Mouse (Mus musculus) CD8-positive naive resting alpha-beta T cell, adult 2 months (primary cell): Measurements from ENCODE around the gene Ssna1.
"Not testable (repeated sequence)": the region's sequence is repeated elsewhere in the genome, so short reads cannot be mapped to it uniquely, and the experiment has no call there.

Source experiments
- DNase-seq, 2 experiments: peaks; one replicate each; pipeline ENCODE4 v3.0.0; 2022; ENCODE audit warnings: low read depth in 2 of 2, low spot score in 2 of 2

The Ssna1 gene

DNA sequence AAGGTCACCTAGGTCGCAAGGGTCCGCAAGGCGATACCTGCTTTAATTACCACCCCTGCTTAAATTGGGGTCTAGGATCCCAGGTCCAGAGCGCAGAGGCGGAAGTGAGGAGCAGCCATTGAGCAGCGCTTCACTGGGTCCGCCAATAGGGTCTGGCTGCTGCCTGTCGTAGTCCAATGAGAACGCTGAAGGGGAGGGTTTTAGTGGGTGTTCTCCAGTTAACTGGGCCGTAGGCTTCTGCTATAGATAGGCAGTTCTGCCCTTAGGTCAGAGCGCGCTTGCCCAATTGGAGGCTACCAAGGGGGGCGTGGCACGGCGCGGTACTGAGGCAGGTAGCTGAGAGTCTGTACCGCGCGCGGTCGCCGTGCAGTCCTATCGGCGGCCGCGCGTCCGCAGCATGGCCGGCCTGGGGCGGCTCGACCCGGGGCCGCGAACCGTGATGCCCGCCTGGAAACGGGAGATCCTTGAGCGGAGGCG lies 9.9 kb downstream of the Ssna1 start, which contains the start of gene Tprn:
TSS of gene Tprn (plus strand) at position 328 of the 477 bp plus-strand sequence.
- peak; percentile 88 to 89 for DNase-seq

DNA sequence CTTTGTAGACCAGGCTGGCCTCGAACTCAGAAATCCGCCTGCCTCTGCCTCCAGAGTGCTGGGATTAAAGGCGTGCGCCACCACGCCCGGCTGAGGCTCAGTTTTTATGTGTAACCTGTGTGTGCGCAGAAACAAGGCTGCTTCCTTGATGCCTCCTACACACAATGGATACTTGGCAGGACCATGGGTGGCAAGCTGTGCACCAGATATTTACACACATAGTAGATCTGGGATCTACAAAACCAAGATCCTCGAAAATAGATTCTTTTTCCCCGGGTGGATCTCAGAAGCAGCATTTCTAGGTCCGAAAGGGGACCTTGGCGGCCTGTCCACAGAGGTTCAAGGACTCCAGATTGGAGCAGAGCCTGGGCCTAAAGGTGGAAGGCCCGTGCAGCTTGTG lies 10.4 kb downstream of the Ssna1 start:
- DNase-seq: no peak

DNA sequence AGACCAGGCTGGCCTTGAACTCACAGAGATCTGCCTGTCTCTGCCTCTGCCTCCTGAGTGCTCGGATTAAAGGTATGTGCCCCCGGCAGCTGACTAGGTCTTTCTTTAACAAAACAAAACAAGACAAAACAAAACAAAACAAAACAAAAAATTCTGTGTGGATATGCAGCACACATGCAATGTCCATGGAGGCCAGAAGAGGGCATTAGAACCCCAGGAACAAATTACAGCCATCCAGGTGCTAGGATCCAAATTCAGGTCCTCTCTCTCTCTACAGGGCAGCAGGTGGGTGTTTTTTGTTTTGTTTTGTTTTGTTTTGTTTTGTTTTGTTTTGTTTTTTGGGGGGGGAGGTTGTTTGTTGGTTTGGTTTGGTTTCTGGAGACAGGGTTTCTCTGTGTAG lies 13.4 kb downstream of the Ssna1 start:
- peak in 1 of 2 experiments; percentile 31 for DNase-seq

GRCm38 (mm10) chr2:25257250-25257649 lies 15.0 kb downstream of the Ssna1 start:
- not testable (repeated sequence) for DNase-seq

GRCm38 (mm10) chr2:25256443-25257109 lies 15.7 kb downstream of the Ssna1 start:
- DNase-seq: peak; percentile 60 to 76

DNA sequence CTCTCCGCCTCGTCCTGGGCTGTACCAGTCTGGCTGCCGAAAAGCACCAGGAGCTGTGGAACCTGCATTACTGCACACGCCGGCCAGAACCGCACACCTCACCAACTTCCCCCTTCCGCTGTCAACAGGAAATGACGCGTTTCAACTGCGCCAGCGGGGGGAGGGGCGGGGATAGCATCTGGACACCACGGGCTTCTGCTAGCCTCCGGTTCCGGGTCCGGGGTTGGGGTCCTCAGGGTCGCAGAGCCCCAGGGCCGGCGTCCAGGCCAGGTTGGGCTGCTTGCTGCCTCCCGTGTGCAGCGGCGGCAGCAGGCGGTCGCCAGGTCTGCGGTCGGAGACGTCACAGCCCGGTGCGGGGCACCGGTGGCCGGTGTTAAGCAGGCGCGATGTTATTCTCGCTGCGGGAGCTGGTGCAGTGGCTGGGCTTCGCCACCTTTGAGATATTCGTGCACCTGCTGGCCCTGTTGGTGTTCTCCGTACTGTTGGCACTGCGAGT lies 16.9 kb downstream of the Ssna1 start, which contains the start of gene Tmem203:
TSS of gene Tmem203 (plus strand) at position 156 of the 496 bp plus-strand sequence.
- peak; percentile 80 to 90 for DNase-seq

- no peak for DNase-seq
Observed at GRCm38 (mm10) chr2:25252331-25252730, 19.9 kb downstream of the Ssna1 start.

- DNase-seq: no peak
Observed at GRCm38 (mm10) chr2:25246183-25247072, 25.8 kb downstream of the Ssna1 start, which contains the start of gene AL732309.1. AL732309.1 (minus strand) TSS chr2:25246863.

GRCm38 (mm10) chr2:25244144-25244543 lies 28.1 kb downstream of the Ssna1 start:
- no peak for DNase-seq

DNA sequence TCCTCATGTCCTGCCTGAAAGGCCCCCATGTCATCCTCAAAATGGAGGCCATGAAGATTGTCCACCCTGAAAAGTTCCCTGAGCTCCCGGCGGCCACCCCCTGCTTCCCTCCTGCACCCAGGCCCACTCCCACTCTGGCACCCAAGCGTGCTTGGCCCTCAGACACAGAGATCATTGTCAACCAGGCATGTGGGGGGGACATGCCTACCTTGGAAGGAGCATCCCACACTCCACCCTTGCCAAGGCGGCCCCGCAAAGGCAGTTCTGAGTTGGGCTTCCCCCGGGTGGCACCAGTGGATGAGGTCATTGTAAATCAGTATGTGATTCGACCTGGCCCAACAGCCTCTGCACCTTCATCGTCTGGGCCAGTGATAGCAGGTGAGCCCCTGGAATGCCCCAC lies 28.9 kb downstream of the Ssna1 start:
- no peak for DNase-seq

- no peak for DNase-seq
Observed at GRCm38 (mm10) chr2:25242101-25242506, 30.1 kb downstream of the Ssna1 start, which contains the start of the genes Rnf208 and Cysrt1. Rnf208 (plus strand) TSS chr2:25242255. Cysrt1 (minus strand) TSS chr2:25242452.

- DNase-seq: no peak
Observed at GRCm38 (mm10) chr2:25241438-25241775, 30.8 kb downstream of the Ssna1 start.

GRCm38 (mm10) chr2:25240723-25241437 lies 31.4 kb downstream of the Ssna1 start:
- peak in 1 of 2 experiments; percentile 38 for DNase-seq

- no peak for DNase-seq
Observed at GRCm38 (mm10) chr2:25240310-25240709, 31.9 kb downstream of the Ssna1 start.

GRCm38 (mm10) chr2:25239766-25240165 lies 32.5 kb downstream of the Ssna1 start:
- DNase-seq: no peak

- no peak for DNase-seq
Observed at GRCm38 (mm10) chr2:25238106-25238505, 34.1 kb downstream of the Ssna1 start.

GRCm38 (mm10) chr2:25237522-25237921 lies 34.7 kb downstream of the Ssna1 start:
- no peak for DNase-seq

- DNase-seq: no peak
Observed at GRCm38 (mm10) chr2:25236614-25237013, 35.6 kb downstream of the Ssna1 start, which contains the start of gene Rnf224. Rnf224 (minus strand) TSS chr2:25236787.

DNA sequence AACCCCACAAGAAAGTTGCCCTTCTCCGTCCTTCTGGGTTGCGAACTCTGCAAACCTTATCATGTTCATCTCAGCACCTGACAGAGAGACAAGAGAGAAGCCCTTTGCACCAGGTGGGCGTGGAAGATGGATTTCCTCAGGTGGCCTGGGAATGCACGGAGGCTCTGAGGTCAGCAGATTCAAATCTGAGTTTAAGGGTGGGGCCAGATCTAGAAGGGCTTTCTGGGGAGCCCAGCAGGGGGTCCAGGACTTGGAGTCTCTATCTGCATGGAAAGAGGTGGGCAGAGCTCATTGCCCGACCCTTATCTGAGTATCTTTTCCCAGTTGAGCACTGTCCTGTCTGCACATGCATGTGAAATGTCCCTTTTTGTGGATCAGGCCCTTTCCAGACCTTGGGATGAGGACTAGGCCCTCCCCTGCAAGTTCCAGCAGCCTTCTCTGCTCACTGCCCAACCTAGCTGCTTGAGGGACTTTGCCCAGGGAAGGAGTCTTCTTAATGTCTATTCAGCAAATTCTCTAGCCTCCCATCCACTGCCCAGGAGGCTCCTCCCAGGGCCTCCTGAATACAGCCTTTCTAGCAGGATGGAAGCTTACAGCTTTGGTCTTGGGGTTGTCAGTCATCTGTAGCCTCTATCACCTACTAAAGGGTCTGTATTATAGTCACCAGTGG lies 37.6 kb downstream of the Ssna1 start:
- DNase-seq: no peak

GRCm38 (mm10) chr2:25234050-25234449 lies 38.2 kb downstream of the Ssna1 start, which contains the start of gene Slc34a3:
Slc34a3 (minus strand) TSS chr2:25234364.
- DNase-seq: no peak
